Mouse (Mus musculus): ENCODE data around the gene Prkci.

DNA sequence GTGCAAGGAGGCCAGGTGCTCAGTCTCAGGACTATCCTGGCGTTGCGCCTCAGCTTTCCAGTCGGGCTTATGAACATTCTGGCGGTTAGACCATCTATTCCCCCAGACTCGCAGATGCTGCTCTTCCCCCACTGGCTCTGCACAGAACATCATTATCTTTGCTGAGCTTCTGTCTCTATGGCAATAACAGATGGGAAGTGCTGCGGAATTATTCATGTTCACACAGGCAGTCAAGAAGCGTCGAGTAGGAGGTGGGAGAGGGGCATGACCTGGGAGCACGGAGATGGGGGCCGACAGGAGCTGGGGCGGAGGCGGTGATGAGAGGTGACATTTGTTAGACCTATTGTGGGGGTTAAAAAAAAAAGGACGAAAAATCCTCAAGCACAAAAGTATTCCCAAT, 97.6 kb downstream of the Prkci start:
- TF ChIP-seq CTCF (IDR thresholded peaks at IDR 0.05; ENCODE audit: extremely low read depth, insufficient read depth, low read length) (no peak), POLR2A (IDR thresholded peaks at IDR 0.05; ENCODE audit: extremely low read depth, insufficient read depth, low read length) (no peak)
